Mouse (Mus musculus): Measurements from ENCODE around the gene Pcdh9. TPM values are rescaled to one million over a fixed set of nuclear protein-coding genes. Genes with fewer than 3 reads are reported as not detected.

Pcdh9 gene
- total RNA-seq, 2 experiments from 2014 or later = 3.2 to 4.4 TPM

DNA sequence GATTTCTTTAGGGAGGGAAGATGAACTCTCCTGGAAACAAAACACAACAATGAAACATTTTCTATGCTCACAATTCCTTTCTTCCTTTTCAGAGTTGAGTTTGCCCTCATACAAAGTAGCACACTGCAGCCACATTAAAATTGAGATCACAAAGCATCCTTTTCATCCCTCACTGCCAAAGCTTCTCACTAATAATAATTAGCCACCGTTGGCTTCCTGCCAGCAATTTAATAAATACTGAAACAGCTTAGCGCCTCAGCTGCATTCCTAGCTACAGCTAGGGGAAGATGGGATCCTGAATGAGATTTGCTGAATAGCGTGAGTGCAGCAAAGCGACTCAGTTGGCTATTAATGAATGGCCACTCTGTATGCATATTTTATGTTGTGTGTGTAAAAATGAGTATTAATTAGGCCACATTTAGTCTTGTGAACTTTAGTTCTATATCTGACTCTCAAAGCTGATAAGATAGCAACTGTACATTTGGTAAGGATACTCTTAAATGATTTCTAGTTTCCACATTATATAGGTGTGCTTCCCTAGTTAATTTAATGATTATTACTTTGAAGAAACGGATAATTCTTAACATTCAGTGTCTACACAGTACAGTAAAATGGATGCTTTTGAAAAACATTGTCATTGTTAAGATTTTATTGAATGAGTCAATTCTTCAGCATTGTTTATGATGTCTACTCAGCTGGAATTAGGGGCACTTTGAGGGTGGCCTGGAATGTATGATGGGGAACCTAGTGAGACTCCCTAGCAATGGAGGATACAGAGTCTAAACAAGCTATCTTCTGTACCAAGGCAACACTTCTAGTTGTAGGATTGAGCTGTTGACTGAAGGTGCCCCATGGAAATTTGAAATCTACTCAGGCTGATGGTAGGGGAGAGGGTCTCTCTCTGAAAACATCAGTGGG is 881.1 kb downstream of the Pcdh9 start:
- DNase-seq = no peak
